Mouse (Mus musculus): ENCODE data around the gene Ptprf.

Ptprf gene

DNA sequence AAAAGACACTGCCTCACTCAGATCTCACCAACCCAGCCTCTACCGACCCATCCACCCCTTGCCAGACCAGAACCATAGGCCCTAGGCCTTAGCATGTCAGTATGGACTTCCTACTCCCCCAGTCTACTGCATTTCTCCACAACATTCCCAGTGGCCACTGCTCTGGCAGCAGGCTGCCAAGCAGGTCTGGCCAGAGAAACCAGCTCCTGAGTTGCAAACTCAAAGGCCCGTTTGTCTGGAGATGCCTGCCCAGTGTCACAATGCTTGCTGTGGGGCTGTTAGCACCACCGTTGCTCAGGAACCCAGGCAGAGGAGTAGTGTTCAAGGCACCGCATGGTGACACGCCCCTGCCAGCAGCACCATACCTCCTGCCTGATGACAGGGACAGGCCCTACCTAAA is 5.0 kb downstream of the Ptprf start:
- no peak for DNase-seq (ENCODE audit: low spot score in 2 of 2)

- no peak for DNase-seq (ENCODE audit: low spot score in 2 of 2)
Observed at GRCm38 (mm10) chr4:118282182-118282562, 9.0 kb downstream of the Ptprf start.

DNA sequence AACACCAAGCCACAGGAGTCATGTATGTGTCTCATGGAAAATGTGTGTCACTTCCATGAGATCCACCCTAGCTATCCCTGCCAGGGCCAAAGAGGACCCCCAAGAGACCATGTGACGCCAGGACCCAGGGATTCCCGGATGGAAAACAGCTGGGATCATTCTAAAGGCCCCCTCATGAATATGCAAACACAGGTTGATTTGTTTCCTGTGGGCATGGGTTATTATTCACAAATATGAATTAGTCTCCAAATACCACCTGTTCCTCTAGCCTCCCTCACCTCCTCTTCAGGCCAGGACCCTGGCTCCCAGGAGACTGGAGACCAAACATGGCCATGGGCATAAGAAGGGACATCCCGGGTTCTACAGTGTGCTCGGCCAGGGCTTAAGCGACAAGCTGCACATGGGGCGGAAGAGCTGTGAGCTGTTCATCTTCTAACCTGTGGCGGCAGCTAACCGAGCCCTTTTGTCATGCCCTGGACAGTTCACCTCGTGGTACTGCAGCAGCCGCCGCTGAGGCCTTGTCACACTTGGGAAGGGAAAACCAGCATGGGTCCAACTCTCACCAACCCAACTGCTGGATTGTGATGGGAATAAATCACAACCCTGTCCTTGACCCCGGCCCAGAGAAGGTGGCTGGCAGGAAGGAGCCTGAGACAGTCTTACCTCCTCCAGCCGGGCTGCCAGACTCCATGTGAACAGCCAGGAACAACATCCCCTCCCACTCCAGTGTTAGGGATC is 9.6 kb downstream of the Ptprf start:
- DNase-seq (ENCODE audit: low spot score in 2 of 2) = no peak

DNA sequence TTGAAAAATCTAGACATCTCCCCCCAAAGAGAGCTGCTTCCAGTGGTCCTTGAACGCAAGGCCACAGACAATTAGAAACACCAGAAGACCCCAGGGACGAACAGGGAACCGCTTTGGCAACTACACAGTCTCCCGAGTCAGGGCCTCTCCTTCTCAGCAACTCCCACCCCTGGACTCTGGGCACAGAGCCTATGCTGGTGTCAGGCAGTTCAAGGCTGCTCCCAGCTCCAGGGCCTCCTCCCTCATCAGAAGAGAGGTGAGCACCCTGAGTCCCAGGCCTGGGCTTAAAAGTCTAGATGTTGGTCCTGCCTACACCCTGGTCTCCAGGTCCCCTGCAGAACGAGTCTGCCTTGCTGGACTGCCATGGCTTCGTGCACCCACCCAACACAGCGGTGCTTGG is 10.7 kb downstream of the Ptprf start:
- no peak for DNase-seq (ENCODE audit: low spot score in 2 of 2)

DNA sequence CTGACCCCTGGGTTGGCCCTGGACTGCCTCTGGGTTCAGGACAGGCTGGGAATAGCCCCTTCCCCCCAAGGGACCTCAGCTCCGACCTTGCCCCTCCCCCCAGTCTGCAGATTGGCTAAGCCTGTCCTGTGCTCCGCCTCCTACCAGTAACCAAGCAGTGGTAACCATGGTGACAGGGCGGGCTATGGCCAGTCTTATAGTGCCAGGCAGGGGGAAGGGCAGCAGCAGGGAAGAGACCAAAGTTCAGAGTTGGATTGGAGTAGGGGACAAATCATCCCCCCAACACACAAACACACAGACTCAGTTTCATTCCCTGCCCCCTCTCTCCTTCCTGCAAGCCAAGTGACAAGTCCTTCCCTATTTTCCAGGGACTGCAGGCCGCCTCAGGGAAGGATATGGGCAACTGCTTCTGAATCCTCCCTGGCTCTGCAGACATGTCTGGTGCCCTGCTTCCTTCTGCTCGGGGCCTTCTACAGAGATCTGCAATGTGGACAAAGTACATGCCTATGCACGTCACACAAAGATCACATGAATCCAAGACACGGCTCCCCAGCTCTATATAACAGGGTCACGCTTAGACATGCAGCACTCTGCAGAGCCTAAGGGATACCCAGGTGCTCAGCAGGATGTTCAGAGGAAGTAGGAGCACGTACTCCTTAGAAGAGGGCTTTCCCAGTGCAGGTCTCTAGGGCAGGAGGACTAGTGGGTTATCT is 14.5 kb downstream of the Ptprf start:
- peak; percentile 76 to 84 for DNase-seq (ENCODE audit: low spot score in 2 of 2)

- DNase-seq (ENCODE audit: low spot score in 2 of 2) = no peak
Observed at GRCm38 (mm10) chr4:118275601-118276519, 15.3 kb downstream of the Ptprf start.

GRCm38 (mm10) chr4:118274521-118274920 is 16.7 kb downstream of the Ptprf start:
- DNase-seq (ENCODE audit: low spot score in 2 of 2) = no peak

DNA sequence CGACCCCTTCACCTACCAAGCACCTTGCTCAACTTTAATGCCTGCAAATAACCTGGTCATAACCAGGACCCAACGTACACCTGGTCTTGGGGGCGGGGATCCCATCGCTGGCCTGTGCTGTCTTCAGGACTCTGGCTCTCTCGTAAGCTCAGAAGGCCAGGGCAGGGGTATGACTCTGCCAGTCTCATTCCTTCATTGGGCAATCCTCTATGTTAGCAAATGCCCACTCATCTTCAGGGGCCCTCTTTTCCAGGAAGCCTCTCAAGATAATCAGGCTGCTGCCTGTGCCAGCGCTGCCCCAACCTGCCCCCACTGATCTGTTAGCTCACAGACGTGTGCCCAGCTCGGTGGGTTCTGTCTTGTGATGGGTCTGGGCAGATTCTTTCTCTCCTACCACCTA is 17.2 kb downstream of the Ptprf start:
- DNase-seq (ENCODE audit: low spot score in 2 of 2) = no peak

DNA sequence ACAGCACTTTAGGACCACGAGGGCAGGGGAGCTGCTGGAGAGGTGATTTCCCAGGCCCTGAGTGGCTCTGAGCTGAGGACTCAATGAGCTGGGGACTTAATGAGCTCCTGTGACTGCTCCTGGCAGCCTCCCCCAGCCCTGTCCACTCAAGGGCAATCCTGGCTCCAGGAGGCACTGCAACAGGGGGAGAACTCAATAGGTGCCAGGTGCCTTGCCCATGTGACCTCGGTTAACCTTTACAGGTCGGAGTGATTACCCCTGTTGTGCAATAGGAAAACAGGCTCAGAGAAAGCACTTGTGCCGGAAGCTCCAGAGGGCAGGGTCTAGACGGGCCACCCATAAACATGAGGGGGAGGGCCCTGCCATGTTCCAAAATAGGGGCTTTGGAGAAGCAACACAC is 17.7 kb downstream of the Ptprf start:
- no peak for DNase-seq (ENCODE audit: low spot score in 2 of 2)

- DNase-seq (ENCODE audit: low spot score in 2 of 2) = no peak
Observed at GRCm38 (mm10) chr4:118272871-118273270, 18.3 kb downstream of the Ptprf start.

DNA sequence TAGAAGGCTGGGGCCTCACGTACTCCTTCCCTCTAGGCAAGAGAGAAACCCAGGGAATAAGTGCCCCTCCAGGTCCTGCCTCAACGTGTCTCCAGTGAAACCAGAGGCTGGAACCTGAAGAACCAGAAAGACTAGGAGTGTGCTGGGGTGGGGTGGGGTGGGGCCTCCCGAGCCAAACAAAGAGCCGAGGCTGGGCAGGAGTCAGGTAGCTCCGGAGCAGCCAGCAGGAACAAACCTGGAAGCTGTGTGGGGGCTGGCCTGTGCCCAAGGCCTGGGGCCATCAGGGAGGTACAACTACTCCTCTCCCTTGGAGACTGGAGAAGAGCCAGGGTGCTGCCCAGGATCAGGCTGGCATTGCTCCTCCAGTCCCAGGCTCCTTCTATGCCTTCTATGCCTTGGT is 18.9 kb downstream of the Ptprf start:
- DNase-seq (ENCODE audit: low spot score in 2 of 2) = no peak

DNA sequence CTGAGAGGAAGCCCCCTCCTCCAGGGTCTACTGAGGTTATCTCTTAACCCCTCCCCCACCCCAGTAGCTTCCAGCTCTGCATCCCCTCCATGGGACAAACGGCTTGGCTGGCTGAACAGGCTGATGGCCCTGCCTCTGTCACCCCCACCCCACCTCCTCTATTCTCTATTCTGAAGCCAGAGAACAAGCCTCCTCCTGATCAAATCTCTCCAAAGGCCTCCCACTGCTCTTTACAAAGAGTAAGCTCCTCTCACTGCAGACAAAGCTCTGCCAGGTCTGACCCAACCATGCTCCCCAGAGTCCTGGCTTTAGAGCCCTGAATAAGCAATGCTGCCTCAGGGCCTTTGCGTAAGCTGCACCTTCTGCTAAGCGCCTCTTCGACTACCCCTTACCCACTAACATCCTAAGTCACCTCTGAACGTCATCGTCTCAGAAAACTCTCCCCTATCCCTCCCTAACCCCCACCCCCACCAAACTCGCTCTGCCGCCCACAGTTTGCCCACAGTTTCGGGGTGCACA is 19.6 kb downstream of the Ptprf start:
- DNase-seq (ENCODE audit: low spot score in 2 of 2) = no peak

DNA sequence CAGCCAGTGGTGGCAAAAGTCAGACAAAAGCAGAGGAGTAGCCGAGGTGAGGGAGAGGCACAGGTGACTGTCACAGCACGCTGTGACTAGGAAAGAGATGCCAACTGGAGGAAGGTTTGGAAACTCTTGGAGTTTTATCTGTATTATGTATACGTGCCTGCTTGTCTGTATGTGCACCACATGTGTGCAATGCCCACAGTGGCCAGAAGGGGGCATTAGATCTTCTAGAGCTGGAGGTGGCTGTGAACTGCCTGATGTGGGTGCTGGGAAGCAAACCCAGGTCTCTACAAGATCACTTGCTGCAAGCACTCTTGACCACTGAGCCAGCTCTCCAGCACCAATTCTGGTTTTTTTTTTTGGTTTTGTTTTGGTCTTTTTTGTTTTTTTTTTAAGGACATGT is 20.5 kb downstream of the Ptprf start:
- DNase-seq (ENCODE audit: low spot score in 2 of 2) = no peak

- DNase-seq (ENCODE audit: low spot score in 2 of 2) = peak in 1 of 2 experiments; percentile 41
Observed at GRCm38 (mm10) chr4:118269999-118270398, 21.2 kb downstream of the Ptprf start.

DNA sequence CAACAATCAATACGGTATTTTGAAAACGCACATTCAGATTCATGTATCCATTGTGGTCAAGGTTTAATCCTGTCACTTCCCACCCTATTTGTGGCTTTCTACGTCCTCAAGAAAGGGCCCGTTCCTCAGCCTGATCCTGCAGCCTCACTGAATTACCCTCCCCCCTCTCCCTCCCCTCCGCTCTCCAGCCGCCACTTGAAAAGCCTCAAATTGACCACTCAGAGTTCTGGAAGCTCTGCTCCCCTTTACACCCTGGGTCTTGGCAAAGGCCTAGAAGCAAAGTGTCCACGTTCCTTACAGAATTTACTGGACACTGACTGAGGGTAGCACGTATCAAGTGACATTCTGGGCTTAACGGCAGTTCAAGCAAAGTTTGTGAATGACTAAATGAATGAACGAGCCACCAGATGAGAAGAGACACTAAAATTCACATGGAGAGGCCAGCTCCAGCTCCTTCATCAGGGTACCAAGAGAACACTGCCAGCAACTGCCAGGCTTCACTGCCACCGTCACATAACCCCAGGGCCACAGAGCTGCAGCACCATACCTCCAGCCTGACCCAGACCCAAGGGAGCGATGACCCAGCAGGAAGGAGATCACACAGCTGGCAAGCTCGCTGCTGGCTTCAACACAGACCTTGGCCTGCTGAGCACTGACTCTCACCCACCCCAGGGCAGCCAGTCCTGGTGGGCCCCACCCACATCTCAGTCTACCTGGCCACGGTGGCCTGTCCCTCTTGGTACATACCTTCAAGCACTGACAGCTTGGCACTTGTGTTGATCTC is 22.6 kb downstream of the Ptprf start:
- no peak for DNase-seq (ENCODE audit: low spot score in 2 of 2)

- DNase-seq (ENCODE audit: low spot score in 2 of 2) = peak in 1 of 2 experiments; percentile 32
Observed at GRCm38 (mm10) chr4:118265557-118265956, 25.6 kb downstream of the Ptprf start.

GRCm38 (mm10) chr4:118261771-118262473 is 29.3 kb downstream of the Ptprf start:
- no peak for DNase-seq (ENCODE audit: low spot score in 2 of 2)

- no peak for DNase-seq (ENCODE audit: low spot score in 2 of 2)
Observed at GRCm38 (mm10) chr4:118261291-118261690, 29.9 kb downstream of the Ptprf start.

GRCm38 (mm10) chr4:118260551-118261267 is 30.5 kb downstream of the Ptprf start:
- DNase-seq (ENCODE audit: low spot score in 2 of 2) = peak; percentile 50 to 67
